8 mouse cellular contexts compared by ENCODE assay signal in genomic region chr2:163602101-163602971, GRCm38 (mm10). TPM values are rescaled to one million over a fixed set of nuclear protein-coding genes. Genes with fewer than 3 reads are reported as not detected.
A peak's percentile ranks its signal among the peaks of the same experiment; 100 is the strongest.
DNase-seq lines count a peak whose midpoint lies in the region; ATAC-seq and TF ChIP-seq lines count a peak whose summit lies in the region.

Ttpal (plus strand) TSS chr2:163602314.

- peak within 1 kb of the TSS; percentile 92 for H3K4me2 ChIP-seq in forebrain, postnatal 0 days (ENCODE audit: low read depth)
- H3K4me2 ChIP-seq in lung, embryonic 15.5 days: peak within 1 kb of the TSS; percentile 88

- peaks cover under 1 to 3% of the 10 kb centered on the region in 2 experiments; a peak in 2 of 4 replicates for H3K4me1 ChIP-seq in ES-E14 (ENCODE audit: control insufficient read depth in 2 of 2, insufficient read depth in 2 of 2, low read length in 2 of 2, poor library complexity in 1 of 2)
- H3K4me1 ChIP-seq in forebrain, postnatal 0 days (ENCODE audit: insufficient read depth): peaks cover 12% of the 10 kb centered on the region; the same call in 1 of the 2 replicates
- H3K4me1 ChIP-seq in lung, embryonic 15.5 days: peaks cover 13% of the 10 kb centered on the region

- peak; percentile 63 for DNase-seq in ES-E14 (ENCODE audit: low read depth, low spot score)
- DNase-seq in cerebellum, adult 11-12 months: peak; percentile 86
- peak; percentile 94 for DNase-seq in forebrain, postnatal 0 days
- DNase-seq in heart, postnatal 4 days: peak; percentile 90
- peak; percentile 75 to 85 for DNase-seq in layer of hippocampus, adult 8-10 months (ENCODE audit: low spot score in 2 of 2)
- peak; percentile 76 for DNase-seq in ovary, adult 18-20 months (ENCODE audit: low spot score)
- DNase-seq in thymus, postnatal 0 days (ENCODE audit: low spot score): peak; percentile 91

- no peaks in the 10 kb centered on the region for H3K36me3 ChIP-seq in ES-E14 (ENCODE audit: control insufficient read depth, insufficient read depth, low read length, poor library complexity, severe bottlenecking)
- H3K36me3 ChIP-seq in forebrain, postnatal 0 days (ENCODE audit: insufficient read depth): 0 out of 2 replicates have a peak, but pooled peaks cover under 1% of the 10 kb centered on the region
- peaks cover 2% of the 10 kb centered on the region; the same call in 1 of the 2 replicates for H3K36me3 ChIP-seq in lung, embryonic 15.5 days

- peak within 1 kb of the TSS; percentile 92 for H3K4me3 ChIP-seq in ES-E14 (ENCODE audit: insufficient read depth in 1 of 2, low read depth in 1 of 2, low read length in 2 of 2, poor library complexity in 1 of 2, severe bottlenecking in 1 of 2)
- peak within 1 kb of the TSS; percentile 94 for H3K4me3 ChIP-seq in forebrain, postnatal 0 days (ENCODE audit: low read depth, low read length)
- peak within 1 kb of the TSS; percentile 85 for H3K4me3 ChIP-seq in lung, embryonic 15.5 days

- peak; percentile 73 for TF ChIP-seq CTCF in forebrain, postnatal 0 days (IDR thresholded peaks at IDR 0.05; ENCODE audit: low read depth)

- H3K9ac ChIP-seq in ES-E14 (ENCODE audit: insufficient read depth, low read depth, low read length, poor library complexity, severe bottlenecking): peak within 1 kb of the TSS; percentile 94
- H3K9ac ChIP-seq in forebrain, postnatal 0 days: peak within 1 kb of the TSS; percentile 96
- peak within 1 kb of the TSS; percentile 89 for H3K9ac ChIP-seq in lung, embryonic 15.5 days

- in situ Hi-C loops in ES-E14 (cut with MboI; ENCODE audit: low sequenced_read_pairs in 2 of 2, unreplicated experiment in 2 of 2): no loop called here

- no peaks in the 10 kb centered on the region for H3K27me3 ChIP-seq in forebrain, postnatal 0 days (ENCODE audit: insufficient read depth, low read length)
- no peaks in the 10 kb centered on the region for H3K27me3 ChIP-seq in lung, embryonic 15.5 days

- WGBS in forebrain, postnatal 0 days: 2% methylated on average over 57 of the region's 57 CpGs
- WGBS in lung, embryonic 15.5 days: under 1% methylated on average over 57 of the region's 57 CpGs

- ATAC-seq in forebrain, postnatal 0 days: peak; percentile 98
- ATAC-seq in lung, embryonic 15.5 days (ENCODE audit: borderline replicate concordance, extremely low read depth, low FRiP score, low TSS enrichment): peak; percentile 96

- H3K27ac ChIP-seq in ES-E14 (ENCODE audit: insufficient read depth, low read depth, low read length, poor library complexity, severe bottlenecking): 0 out of 2 replicates have a peak within 1 kb of the TSS, but pooled peaks have one; percentile 37
- peak within 1 kb of the TSS; percentile 91 for H3K27ac ChIP-seq in forebrain, postnatal 0 days (ENCODE audit: low read depth, low read length)
- H3K27ac ChIP-seq in lung, embryonic 15.5 days: peak within 1 kb of the TSS; percentile 84

- H3K9me3 ChIP-seq in ES-E14 (ENCODE audit: control insufficient read depth, insufficient read depth, low read depth, low read length): no peaks in the 10 kb centered on the region
- no peaks in the 10 kb centered on the region for H3K9me3 ChIP-seq in forebrain, postnatal 0 days (ENCODE audit: low read length)
- H3K9me3 ChIP-seq in lung, embryonic 15.5 days: no peaks in the 10 kb centered on the region

TF ChIP-seq in ES-E14, 5 proteins besides CTCF, POLR2A, EP300 and RAD21:
- TF ChIP-seq MAFK (IDR thresholded peaks at IDR 0.05; ENCODE audit: insufficient read depth, low read depth, low read length) (no peak), ZNF384 (IDR thresholded peaks at IDR 0.05; ENCODE audit: low read depth, low read length) (no peak), CHD2 (IDR thresholded peaks at IDR 0.05; ENCODE audit: low read depth, low read length) (no peak), ZC3H11A (IDR thresholded peaks at IDR 0.05; ENCODE audit: borderline replicate concordance, low read depth, low read length) (no peak), HCFC1 (IDR thresholded peaks at IDR 0.05; ENCODE audit: borderline replicate concordance, insufficient read depth, low read length) (no peak)
TF ChIP-seq in ES-E14: peak in this region for 0.

RNA-seq across cellular contexts. Expression of gene Ttpal, which starts in this region (rescaled TPM):
- 5.4 and 7.8 TPM in 2 replicates for total RNA-seq in ES-E14 (2012; rRNA removed)
- total RNA-seq in forebrain, postnatal 0 days (2014; rRNA removed): 80.6 and 89.2 TPM in 2 replicates
- 23.5 and 32.1 TPM in 2 replicates for polyA plus RNA-seq in forebrain, postnatal 0 days (2015; fragmentation: Nextera tagmentation; extraction: Ambion mirVana)
- 10 to 100 TPM; 13.1 to 14.0 TPM for total RNA-seq in heart, postnatal 4 days (2021)
- 10 to 100 TPM; 48.2 to 50.3 (median 49.2) TPM for total RNA-seq in layer of hippocampus, adult 8-10 months (2022)
- 29.7 and 30.4 TPM in 2 replicates for polyA plus RNA-seq in lung, embryonic 15.5 days (2015; fragmentation: Nextera tagmentation; extraction: Ambion mirVana)
- 33.0 and 34.4 TPM in 2 replicates for polyA plus RNA-seq in thymus, postnatal 0 days (2015; fragmentation: Nextera tagmentation; extraction: Ambion mirVana)

Comparison
In these comparisons a context has a peak if more than half of its experiments do, and no peak if none do; other contexts are left out.
1. Peak in every context shown above with its lines: DNase-seq, ATAC-seq, H3K4me3 ChIP-seq and H3K27ac ChIP-seq.
2. H3K27ac ChIP-seq: peak in every context shown above with its lines; median percentile 91 in forebrain, postnatal 0 days; 84 in lung, embryonic 15.5 days; 37 in ES-E14.